Mouse (Mus musculus): ENCODE measurements around the gene Nceh1.

DNA sequence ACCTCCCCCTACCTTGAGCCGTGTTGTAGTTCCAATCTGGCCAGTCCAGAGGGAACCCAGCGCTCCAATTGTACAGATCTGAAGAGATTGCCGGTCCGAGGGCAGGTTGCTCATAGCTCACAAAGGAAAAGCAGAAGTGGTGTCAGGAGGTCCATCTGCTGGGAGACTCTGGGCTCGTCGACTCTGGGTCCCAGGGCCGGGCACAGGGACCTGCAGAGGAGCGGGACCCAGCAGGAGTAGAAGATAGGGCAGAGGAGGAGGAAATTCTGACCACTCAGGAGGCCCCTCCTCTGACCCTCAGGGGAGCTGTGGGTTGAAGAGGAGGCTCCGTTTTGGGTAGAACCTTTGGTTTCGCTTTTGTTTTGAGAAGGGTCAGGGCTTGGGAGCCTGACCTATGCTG, 75.7 kb downstream of the Nceh1 start:
- TF ChIP-seq NRF1 (IDR thresholded peaks at IDR 0.05; ENCODE audit: insufficient read depth, low read depth, low read length, poor library complexity, severe bottlenecking): no peak
- TF ChIP-seq CHD1 (IDR thresholded peaks at IDR 0.05; ENCODE audit: low read depth, low read length): no peak
- no peak for TF ChIP-seq ZNF384 (IDR thresholded peaks at IDR 0.05; ENCODE audit: low read depth, low read length)
- no peak for TF ChIP-seq CTCF (IDR thresholded peaks at IDR 0.05 in 2 of 3, conservative IDR thresholded peaks at IDR 0.05 in 1 of 3; ENCODE audit: control insufficient read depth in 1 of 3, insufficient read depth in 1 of 3, low read depth in 2 of 3, low read length in 3 of 3, poor library complexity in 1 of 3, severe bottlenecking in 1 of 3)
- TF ChIP-seq GATA1 (IDR thresholded peaks at IDR 0.05; ENCODE audit: low read depth, low read length): no peak
- no peak for TF ChIP-seq NELFE (IDR thresholded peaks at IDR 0.05; ENCODE audit: low read depth, low read length)

Data from MEL (cell line).